Mouse (Mus musculus) left cerebral cortex, adult 9 months (tissue): ENCODE measurements around the gene Crybg3.

ENCODE experiments used
- DNase-seq, 2 experiments: peaks; one replicate each; pipeline ENCODE4 v3.0.0; 2022; ENCODE audit warnings: low spot score in 2 of 2

The Crybg3 gene

GRCm38 (mm10) chr16:59600311-59601251 lies at the start of gene Crybg3:
Gene Crybg3 (minus strand): TSS chr16:59600979.
- peak in 1 of 2 experiments; percentile 30 for DNase-seq

DNA sequence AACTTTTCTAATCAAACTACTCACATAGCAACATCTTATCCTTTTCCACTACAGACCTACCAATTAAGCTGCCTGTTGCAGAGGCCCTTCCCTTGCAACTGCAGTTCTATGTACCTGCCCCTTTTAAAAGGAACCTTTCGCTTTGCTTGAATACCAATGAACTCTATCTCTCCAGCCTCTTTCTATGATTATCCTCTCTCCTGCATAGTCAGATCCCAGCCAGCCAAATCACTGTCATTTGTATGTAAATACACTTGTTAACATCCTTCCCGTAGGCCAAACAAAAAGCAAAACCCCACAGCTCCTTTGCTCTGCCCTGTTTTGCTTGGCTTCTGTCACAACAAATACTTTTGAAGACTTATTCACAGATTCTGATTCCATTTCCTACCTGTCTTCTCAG lies 43.0 kb upstream of the Crybg3 start:
- no peak for DNase-seq

GRCm38 (mm10) chr16:59639985-59640384 lies 39.2 kb upstream of the Crybg3 start:
- DNase-seq, result no peak

DNA sequence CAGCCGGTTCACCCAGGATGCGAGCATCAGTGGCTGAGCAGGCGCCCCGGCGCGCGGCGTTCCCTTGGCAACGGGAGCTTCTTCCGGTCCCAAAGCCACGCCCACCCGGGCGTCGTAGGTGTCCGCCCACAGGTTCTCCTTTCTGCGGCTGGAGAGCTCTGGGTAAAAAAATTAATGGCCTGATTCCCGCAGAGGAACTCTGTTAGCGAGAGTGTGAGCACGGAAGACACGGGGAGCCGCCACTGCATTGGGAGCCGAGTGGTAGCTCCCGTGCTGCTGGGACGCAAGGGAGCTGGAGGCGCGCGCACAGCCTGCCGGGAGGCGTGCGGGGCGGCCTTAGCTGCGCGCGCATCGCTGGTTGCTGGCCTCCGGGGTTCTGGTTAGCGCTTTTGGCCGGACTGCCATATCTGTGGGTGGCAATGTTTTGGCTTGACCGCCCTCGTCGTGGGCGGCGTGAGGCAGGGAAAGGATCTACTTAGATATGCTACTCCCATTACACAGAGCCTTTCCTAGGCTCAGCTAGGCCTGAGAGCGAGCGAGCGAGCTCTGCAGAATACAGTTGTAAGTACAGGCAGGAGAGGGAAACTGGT lies 38.4 kb upstream of the Crybg3 start, which contains the start of gene Arl6:
Gene Arl6 (minus strand): TSS at position 290 of the 590 bp plus-strand sequence.
- DNase-seq, result peak; percentile 89 to 93

- DNase-seq, result no peak
Observed at GRCm38 (mm10) chr16:59634598-59634997, 33.8 kb upstream of the Crybg3 start.

DNA sequence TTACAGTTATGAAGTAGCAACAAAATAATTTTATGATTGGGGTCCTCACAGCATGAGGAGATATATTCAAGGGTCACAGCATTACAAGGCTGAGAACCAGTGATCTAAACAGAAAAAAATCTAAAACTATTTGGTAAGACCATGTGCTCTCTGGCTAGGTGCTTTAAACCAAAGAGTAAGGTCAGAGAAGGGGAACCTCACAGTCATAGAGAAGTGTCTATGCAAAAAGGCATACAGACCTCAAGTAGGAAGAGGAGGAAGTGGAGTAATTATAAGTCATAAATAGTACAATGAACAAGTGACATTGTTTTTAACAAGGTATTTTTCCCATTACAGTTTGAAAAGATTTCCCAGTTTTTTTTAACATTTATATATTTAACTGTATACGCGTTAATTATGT lies 20.8 kb upstream of the Crybg3 start:
- DNase-seq, result no peak

- peak in 1 of 2 experiments; percentile 48 for DNase-seq
Observed at GRCm38 (mm10) chr16:59617167-59617566, 16.4 kb upstream of the Crybg3 start.

DNA sequence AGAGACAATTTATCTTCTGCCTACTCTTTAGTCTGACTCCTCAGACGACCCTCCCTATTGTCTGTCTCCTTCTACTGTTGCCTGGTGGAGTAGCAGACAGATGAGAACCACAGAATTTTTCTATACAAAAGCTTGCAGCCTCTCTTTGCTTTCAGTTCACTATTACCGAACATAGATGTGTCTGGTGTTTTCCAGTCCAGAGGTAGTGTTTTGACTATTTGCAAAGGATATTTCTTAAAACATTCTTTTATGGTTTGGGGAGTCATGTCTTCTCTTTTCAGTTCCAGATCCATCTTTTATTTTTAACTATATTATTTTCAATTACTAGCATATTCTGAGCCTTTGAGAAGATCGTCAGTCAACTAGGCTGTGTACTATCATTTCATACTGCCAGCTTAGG lies 14.9 kb upstream of the Crybg3 start:
- DNase-seq, result no peak

- DNase-seq, result no peak
Observed at GRCm38 (mm10) chr16:59610750-59611149, 10.0 kb upstream of the Crybg3 start.

DNA sequence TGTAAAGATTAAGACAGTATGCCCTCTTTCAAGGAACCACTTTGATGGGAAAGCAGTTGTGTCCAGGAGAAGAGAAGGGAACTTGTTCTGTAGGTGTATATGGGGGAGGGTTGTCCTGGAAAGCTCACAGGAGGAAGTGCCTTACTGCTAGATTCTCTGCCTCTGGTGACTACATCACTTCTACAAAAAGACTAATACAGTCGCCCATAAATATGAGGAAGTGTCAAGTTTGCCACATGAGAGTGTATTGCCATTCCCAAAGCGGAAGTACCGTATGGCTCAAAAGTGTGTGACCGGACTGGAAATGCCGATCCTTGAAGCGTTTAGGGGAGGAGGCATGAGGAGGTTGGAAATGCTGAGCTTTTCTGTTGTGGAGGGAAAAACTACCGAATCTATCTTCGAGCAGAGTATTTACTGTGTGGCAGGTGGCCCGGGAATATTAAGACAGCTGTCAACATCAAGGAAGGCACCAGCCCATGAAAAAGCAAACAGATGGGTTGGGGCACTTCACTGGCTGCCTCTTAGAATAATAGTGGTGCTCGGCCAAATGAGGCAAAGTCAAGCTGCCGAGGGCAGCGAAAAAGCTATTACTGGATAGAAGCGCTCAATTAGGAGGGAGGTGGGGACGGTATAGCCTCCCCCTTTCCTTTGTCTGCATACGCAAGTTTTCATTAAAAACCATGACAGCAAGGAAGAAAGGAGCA lies 3.5 kb upstream of the Crybg3 start:
- no peak for DNase-seq

DNA sequence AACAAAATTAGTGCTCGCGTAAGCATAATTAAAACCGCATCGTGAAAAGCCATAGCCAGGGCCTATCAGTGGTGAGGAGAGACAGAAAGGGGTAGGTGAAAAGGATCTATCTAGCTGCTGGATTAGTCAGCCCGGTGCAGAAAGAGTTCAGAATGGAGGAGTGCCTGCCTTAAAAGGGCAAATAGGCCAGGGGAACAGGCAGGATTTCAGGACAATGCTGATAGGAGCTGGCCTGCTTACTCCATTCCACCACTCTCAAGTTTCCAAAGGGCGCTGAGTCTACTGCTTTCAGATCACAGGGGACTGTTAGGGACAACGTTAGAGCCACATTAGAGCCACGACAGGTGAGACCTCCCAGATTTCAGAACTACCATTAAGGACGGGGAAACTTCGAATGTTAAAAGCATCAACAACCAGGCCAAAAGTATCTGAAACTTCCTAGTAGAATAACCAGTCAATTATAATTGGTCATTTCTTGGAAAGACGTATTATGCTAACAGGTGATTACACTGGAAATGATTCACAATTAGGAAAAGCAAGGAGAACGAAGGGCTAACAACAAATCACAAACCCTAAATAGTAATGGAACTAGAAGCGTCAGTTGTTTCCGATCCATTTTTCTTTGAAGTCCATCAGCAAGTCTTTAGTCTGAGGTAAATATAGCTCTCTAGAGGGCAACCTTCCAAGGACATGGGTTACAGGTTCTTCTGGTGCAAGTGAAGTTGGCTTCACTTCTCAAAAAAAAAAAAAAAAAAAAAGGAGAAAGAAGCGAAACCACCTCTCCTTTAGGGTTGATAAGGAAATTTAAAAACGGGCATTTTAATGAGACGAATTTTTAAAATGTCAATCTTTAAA lies 1.1 kb downstream of the Crybg3 start:
- no peak for DNase-seq

- no peak for DNase-seq
Observed at GRCm38 (mm10) chr16:59598997-59599396, 1.8 kb downstream of the Crybg3 start.

DNA sequence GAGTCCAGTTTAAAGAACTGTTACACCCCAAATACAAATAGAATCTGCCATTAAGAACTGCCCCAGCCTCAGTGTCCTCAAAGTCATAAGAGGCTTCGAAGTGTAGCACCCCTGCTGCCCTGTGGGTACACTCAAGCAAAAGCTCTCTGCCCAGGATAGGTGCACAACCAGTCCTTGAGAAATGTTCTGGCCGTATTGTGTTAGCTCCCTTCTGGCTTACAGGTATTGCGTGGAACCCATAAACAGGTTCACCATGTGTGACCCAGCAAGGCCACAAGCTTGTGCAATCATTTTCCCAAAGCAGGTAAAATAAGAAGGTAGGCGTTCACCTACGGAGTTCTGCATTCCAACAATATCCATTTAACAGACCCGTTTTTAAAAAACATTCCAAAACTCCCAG lies 3.5 kb downstream of the Crybg3 start:
- no peak for DNase-seq

- no peak for DNase-seq
Observed at GRCm38 (mm10) chr16:59594714-59595113, 6.1 kb downstream of the Crybg3 start.

DNA sequence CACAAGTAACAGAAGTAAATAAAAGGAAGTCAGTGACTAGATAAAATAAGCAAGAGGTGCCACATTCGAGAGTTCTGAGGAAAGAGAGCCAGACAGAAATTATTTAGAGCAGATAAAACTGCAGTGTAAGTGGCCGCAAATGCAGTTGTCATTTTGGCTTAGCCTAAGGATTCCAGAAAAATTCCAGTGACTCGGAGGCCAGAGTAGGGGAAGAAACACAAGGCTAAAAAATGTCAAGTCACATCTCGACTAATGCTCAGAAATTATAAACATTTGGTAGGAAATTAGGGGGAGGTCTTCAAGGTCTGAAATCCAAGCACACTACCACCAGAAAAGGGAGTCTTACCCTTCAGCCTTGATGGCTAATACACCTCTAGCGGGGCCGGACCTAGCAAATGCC lies 10.0 kb downstream of the Crybg3 start:
- DNase-seq, result no peak

DNA sequence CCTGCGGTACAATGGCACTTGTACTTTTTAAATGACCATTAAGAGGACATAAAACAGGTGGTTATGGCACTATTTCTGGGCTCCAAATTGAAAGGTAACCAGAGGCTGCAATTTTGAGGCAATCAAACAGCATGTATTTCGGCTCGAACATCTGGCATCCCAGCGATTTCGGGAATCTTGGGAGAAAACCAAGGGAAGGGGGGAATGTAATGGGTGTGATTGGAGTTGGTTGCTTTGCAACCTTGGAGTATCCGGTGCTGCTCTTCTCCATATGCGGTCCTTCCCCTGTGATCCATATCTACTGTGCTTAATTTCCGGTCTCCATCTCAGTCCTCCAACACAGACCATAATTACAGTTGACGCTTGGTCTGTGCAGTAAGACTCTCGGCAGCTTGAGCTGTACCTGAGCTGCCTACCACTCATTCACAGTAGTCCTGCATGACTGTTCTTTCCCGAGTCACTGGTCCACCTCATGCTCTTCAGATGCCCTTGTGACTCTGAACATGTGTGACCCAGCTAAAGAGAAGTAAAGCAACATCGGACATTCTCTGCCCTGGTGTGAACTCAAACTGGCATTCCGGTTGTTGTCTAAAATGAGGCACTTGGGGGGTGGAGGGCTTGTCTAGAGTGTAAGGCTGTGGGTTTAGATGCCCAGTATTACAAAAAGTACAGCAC lies 12.3 kb downstream of the Crybg3 start:
- DNase-seq, result no peak

DNA sequence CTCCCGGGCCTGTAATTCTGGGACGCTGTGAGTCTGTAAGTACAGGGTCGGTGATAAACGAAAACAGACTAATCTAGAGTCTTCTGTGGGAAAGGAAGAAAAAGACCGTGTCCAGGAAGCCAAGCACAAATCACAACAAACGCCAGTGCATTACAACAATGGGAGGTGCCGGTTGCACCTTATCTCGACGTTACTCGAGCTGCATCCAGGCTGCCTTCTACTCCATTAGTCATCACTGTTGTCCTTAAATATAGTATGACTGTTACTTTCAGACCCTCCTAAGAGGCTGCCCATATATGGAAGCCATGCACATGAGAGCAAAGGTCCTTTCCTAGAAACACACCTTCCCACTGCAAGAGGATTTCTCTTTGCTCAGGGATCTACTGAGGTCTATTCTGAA lies 13.0 kb downstream of the Crybg3 start:
- no peak for DNase-seq

- no peak for DNase-seq
Observed at GRCm38 (mm10) chr16:59586911-59587310, 13.9 kb downstream of the Crybg3 start.

- no peak for DNase-seq
Observed at GRCm38 (mm10) chr16:59586276-59586675, 14.5 kb downstream of the Crybg3 start.

GRCm38 (mm10) chr16:59585706-59586244 lies 15.0 kb downstream of the Crybg3 start:
- no peak for DNase-seq

DNA sequence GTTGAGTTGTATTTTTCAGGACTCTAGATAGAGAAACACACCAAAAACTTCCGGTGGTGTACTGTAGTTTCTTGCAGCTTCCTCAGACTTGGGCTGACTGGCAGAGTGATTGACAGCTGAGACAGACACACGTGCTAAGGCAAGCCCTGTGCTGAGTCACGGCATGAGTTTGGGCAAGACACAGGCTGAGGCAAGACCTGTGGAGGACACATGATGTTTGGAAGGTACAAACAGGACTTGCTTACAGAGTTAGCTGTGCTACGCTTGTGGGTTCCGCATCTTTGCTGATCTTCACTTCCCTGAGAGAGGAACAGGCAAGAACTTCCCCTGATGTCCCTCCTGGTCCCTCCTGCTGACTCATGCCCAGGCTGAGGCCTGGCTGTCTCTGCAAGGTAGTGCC lies 17.3 kb downstream of the Crybg3 start:
- no peak for DNase-seq
